Mouse (Mus musculus): ENCODE measurements around the gene Map1lc3b. TPM values are rescaled to one million over a fixed set of nuclear protein-coding genes. Genes with fewer than 3 reads are reported as not detected.

Map1lc3b gene
- 296 TPM for polyA plus RNA-seq (2014; fragmentation: Illumina TruSeq; extraction: RNeasy Lipid Tissue Mini Kit (QIAGEN cat#74804); ENCODE audit: low read depth, low replicate concordance)

GRCm38 (mm10) chr8:121590203-121591177 is at the start of gene Map1lc3b:
TSS of gene Map1lc3b (plus strand) at chr8:121590361.

GRCm38 (mm10) chr8:121544276-121544785 is 45.8 kb upstream of the Map1lc3b start, which contains the start of gene 1700018B08Rik:
TSS of gene 1700018B08Rik (minus strand) at chr8:121544320.

GRCm38 (mm10) chr8:121578676-121579451 is 11.3 kb upstream of the Map1lc3b start, which contains the start of gene Fbxo31:
TSS of gene Fbxo31 (minus strand) at chr8:121578806.

Other genes with a start within 250 kb of the Map1lc3b start
- not detected for gene 1700018B08Rik, start 46.0 kb upstream of the Map1lc3b start, polyA plus RNA-seq (2014; fragmentation: Illumina TruSeq; extraction: RNeasy Lipid Tissue Mini Kit (QIAGEN cat#74804); ENCODE audit: low read depth, low replicate concordance)
- 93.5 TPM for gene Fbxo31, start 11.6 kb upstream of the Map1lc3b start, polyA plus RNA-seq (2014; fragmentation: Illumina TruSeq; extraction: RNeasy Lipid Tissue Mini Kit (QIAGEN cat#74804); ENCODE audit: low read depth, low replicate concordance)
- 18.9 TPM for gene Zcchc14, start 62.5 kb downstream of the Map1lc3b start, polyA plus RNA-seq (2014; fragmentation: Illumina TruSeq; extraction: RNeasy Lipid Tissue Mini Kit (QIAGEN cat#74804); ENCODE audit: low read depth, low replicate concordance)
- not detected for gene Jph3, start 139.3 kb downstream of the Map1lc3b start, polyA plus RNA-seq (2014; fragmentation: Illumina TruSeq; extraction: RNeasy Lipid Tissue Mini Kit (QIAGEN cat#74804); ENCODE audit: low read depth, low replicate concordance)
- 13.0 TPM for gene Klhdc4, start 239.2 kb downstream of the Map1lc3b start, polyA plus RNA-seq (2014; fragmentation: Illumina TruSeq; extraction: RNeasy Lipid Tissue Mini Kit (QIAGEN cat#74804); ENCODE audit: low read depth, low replicate concordance)

All from heart, adult 10 weeks (tissue).